ENCODE assay signal across 1 mouse cellular context in the genomic region with DNA sequence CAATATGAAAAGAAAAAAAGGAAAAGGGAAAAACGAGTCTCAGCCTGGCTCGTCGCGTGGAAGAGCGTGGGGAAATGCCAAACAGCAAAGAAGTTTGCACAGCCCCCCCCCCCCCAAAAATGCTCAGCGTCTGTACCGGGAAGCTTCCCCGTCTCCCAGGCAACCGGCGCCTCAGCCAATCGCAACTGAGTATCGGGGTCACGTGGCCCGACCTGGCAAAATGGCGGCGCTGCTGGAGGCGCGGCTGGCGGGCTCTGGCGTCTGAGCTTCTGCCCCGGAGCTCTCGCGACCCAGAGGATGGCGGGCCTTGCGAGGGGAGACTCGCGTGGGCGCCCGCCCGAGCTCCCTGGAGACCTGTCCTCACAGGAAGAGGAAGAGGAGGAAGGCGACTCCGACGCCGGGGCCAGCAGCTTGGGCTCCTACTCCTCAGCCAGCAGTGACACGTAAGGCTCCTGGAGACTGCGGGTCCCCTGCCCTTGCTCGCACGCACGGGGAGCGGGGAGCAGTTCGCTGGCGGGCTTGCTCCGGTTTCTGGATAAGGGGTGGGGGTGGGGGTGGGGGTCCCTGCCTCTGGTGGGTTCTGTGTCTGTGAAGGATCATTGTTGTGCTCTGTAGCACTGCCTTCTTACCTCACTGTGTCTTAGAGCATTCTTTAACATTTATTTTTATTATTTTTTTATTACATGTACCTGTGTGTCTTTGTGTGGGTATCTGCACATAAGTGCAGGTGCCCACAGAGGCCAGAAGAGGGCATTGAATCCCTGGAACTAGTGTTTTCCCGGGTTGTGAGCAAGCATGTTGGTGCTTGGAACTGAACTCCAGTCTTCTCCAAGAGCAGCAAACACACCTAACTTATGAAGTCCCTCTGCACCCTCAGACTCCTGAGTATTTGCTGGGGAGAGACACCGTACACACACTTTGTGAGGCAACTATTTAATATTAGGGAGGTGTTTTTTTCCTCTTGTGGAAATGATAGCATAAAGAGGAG.
TF ChIP-seq lines count a peak whose summit lies in the region.

No protein-coding gene starts in this region.

TF ChIP-seq in MEL, 35 proteins besides CTCF, POLR2A, EP300 and RAD21 (continued from another document):
- TF ChIP-seq SMC3 (IDR thresholded peaks at IDR 0.05; ENCODE audit: low read depth, low read length) (no peak), ETS1 (IDR thresholded peaks at IDR 0.05; ENCODE audit: low read depth, low read length) (no peak), ZC3H11A (IDR thresholded peaks at IDR 0.05; ENCODE audit: low read depth, low read length) (no peak), POLR2AphosphoS5 (IDR thresholded peaks at IDR 0.05; ENCODE audit: borderline replicate concordance, low read depth, low read length) (no peak), GABPA (IDR thresholded peaks at IDR 0.05; ENCODE audit: low read depth, low read length) (no peak), ZNF384 (IDR thresholded peaks at IDR 0.05; ENCODE audit: low read depth, low read length) (no peak), MEF2A (IDR thresholded peaks at IDR 0.05; ENCODE audit: extremely low read depth, insufficient replicate concordance, low read depth, low read length, poor library complexity, severe bottlenecking) (no peak), UBTF (IDR thresholded peaks at IDR 0.05; ENCODE audit: borderline replicate concordance, insufficient read depth, low read depth, low read length) (no peak), BHLHE40 (IDR thresholded peaks at IDR 0.05; ENCODE audit: borderline replicate concordance, low read depth, low read length) (no peak), TBP (IDR thresholded peaks at IDR 0.05; ENCODE audit: low read depth, low read length) (0 out of 2 replicates have a peak, but pooled peaks have one; percentile 34), MYC (IDR thresholded peaks at IDR 0.05; ENCODE audit: low read depth, low read length) (no peak), JUND (IDR thresholded peaks at IDR 0.05; ENCODE audit: low read depth, low read length) (no peak), CHD1 (IDR thresholded peaks at IDR 0.05; ENCODE audit: low read depth, low read length) (no peak), E2F4 (IDR thresholded peaks at IDR 0.05; ENCODE audit: borderline replicate concordance, low read depth, low read length) (no peak)
